Mouse (Mus musculus) urinary bladder, postnatal 14 days (tissue): ENCODE data around the gene Mrpl30.
A peak's percentile ranks its signal among the peaks of the same experiment; 100 is the strongest.

Experiments used
- DNase-seq: peaks from one replicate; pipeline ENCODE4 v3.0.0; 2021; ENCODE audit warnings: low spot score

Mrpl30 gene

DNA sequence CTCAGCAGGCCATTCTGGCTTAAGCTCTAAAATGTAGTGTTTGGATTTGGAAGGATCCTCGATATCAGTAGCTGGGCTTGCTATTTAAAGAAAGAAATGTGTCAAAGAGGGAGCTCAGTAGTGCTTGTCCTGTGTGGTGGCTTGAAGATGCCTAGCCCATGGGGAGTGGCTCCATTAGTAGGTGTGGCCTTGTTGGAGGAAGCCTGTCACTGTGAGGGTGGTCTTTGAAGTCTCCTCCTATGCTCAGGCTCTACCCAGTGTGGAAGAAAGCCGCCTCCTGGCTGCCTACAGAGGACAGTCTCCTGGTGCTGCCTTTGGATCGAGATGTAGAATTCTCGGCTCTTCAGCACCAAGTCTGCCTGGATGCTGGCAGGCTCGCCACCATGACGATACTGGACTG lies 10.0 kb downstream of the Mrpl30 start:
- no peak for DNase-seq

DNA sequence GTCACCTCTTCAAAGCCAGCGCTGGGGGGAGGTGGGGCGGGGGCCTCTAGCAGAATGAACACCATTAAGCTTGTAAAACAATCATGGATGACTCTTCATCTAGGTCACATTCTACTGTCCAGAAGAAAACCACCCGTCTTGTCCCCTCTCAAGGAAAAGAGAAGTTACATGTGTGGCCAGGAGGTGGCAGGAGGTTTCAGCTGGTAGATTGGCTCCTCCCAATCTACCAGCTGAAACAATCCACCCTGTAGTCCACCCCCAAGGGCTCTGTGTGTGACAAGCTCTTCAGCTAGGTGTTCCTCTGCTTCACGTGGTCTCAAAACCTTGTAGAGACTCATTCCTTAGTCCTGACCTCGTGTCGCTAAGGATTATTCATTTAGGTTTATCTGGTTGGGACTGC lies 12.9 kb downstream of the Mrpl30 start:
- DNase-seq: peak; percentile 18

DNA sequence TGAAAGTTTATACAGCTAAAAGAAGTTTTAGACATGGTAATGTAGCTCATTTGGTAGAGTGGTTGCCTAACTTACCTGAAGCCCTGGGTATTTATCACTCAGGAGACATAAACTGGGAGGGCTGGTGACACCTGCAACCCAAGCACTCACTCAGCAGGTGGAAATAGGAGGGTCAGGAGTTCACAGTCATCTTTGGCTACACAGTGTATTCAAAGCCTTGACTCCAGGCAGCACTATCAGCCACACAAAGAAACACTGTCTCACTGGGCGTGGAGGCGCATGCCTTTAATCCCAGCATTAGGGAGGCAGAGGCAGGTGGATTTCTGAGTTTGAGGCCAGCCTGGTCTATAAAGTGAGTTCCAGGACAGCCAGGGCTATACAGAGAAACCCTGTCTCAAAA lies 22.5 kb downstream of the Mrpl30 start:
- DNase-seq: no peak

DNA sequence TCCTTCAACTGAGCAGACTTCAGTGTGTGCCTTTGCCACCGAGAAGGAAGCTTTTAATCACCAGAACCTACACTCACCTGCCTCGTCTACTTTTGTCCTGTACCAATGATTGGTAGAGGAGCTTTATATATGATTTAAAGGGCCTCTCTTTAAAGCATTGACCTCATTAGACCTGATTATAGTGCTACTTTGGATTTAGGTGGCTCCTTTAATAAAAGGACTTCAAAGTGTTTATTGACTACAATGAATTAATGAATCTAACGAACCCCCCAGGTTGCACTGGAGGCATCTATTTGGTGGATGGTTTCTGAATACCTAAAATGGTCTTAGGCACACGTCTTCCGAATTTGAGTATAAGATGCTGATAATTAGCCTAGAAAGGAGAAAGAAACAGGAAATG lies 26.1 kb downstream of the Mrpl30 start, which contains the start of gene Lyg2:
Gene Lyg2, minus strand, starts transcription at position 101 of the 400 bp plus-strand sequence.
- no peak for DNase-seq

DNA sequence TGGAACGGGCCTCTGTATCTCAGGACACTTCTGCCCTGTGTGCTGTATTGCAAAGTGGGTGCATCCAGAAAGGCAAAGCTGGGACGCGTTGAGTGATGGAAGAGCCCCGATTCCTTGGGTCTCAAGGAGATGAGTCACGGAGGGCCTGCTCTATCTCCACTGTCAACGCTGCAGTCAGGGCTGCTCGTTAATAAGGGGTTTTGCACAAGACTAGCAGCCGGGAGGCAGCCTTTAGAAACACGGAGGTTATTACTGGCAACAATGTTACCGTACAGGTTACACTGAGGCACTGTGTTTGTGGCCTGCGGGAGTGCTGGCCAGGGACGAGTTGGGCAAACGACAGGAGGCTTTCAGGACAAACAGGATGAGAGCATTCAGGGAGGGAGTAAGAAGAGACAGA lies 27.4 kb downstream of the Mrpl30 start:
- DNase-seq: no peak

DNA sequence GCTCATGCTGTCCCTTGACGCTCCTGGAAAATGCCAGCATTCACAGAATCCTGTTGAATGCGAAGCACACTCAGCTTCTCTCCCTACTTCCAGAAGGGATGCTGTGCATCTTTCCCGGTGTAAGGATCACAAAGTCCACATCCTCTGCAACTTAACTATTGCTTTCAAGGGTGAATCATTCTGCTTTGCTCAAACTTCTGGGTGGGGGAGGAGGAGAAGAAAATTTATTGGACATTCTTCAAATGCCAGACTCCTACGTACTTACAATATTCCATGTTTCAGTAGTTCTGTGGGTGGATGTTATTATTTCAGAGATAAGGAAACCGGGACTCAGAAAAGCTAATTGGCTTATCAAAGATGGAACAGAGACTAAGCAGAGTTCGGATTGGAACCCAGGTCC lies 27.8 kb downstream of the Mrpl30 start:
- DNase-seq: no peak

DNA sequence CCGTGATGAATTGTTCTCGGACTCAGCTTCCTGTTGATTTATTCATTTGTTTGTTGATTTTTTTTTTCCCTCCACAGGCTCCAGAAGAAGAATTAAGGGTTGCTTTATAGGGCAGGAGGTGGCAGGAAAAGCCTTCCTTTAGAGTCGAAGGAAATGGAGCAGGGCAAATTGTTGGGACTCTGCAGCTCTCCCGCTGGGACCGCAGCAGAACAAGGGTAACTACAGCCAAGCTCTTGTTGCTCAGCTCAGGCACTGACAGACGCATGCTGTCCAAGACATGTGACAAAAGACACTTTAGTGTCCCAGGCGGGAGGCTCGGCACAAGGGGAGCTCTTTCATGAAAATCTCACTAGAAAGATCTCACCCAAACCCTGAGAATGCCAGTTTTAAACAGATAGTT lies 32.3 kb downstream of the Mrpl30 start:
- no peak for DNase-seq

DNA sequence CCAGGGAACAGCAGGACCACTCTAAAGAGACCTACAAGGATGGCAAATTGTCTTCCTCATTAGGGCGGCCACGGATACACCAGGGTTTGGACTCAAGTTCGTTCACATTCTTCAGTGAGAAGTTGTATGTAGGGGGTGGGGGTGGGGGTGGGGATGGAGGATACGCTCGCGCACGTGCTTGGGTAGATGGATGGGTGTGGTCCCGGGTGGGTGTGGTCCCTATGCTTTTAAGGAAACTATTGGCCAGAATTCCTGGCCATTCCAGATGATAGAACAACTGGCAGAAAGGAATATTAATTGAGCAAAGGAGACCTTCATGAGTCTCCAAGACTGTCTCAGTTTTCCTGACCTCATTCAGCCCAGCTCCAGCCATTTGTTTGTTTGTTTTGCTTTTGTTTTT lies 35.7 kb downstream of the Mrpl30 start:
- DNase-seq: no peak

DNA sequence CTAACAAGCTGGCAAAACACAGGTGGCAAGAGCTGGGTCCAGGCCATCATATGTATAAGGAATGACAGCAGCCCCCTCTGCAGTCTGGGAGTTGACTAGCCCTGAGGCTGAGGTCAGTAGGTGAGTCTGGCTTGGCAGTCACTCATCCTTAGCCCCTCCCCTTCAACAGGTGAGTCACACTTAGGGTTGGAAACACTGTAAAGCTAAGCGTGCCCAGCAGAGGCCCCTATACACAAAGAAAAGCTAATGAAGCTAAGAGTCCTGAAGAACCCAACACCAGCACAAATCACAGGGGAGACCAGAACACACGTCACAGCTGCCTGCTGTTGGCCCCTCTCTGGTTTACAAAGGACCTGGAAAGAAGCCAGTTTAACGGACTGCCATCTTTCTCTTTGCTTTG lies 41.5 kb downstream of the Mrpl30 start:
- peak; percentile 64 for DNase-seq
